Mouse (Mus musculus) heart, embryonic 12.5 days (tissue): Measurements from ENCODE around the gene Spata33. TPM values are rescaled to one million over a fixed set of nuclear protein-coding genes. Genes with fewer than 3 reads are reported as not detected.
A peak's percentile ranks its signal among the peaks of the same experiment; 100 is the strongest.
"Not testable (repeated sequence)": the region's sequence is repeated elsewhere in the genome, so short reads cannot be mapped to it uniquely, and the experiment has no call there.

Experiments
- ATAC-seq: fragments of 200-750 bp; cut with Nextera tagmentation; 2 replicates; pipeline ENCODE4 v1.8.0; 2017; ENCODE audit warnings: moderate TSS enrichment, moderate library complexity; ENCODE audit not compliant: insufficient number of reproducible peaks, low FRiP score
- H3K27ac ChIP-seq: fragments of 300-500 bp; sonication (generic); 2 replicates; pipeline ENCODE4 v1.5.1; 2016; ENCODE audit warnings: mild to moderate bottlenecking, moderate library complexity; ENCODE audit not compliant: poor library complexity, severe bottlenecking
- H3K27me3 ChIP-seq: fragments of 300-500 bp; sonication (generic); replicated peaks from 2 replicates; pipeline ENCODE4 v1.6.1; 2016; ENCODE audit warnings: mild to moderate bottlenecking, moderate library complexity
- H3K36me3 ChIP-seq: fragments of 300-500 bp; sonication (generic); 2 replicates; pipeline ENCODE4 v1.6.1; 2016; ENCODE audit warnings: mild to moderate bottlenecking, moderate library complexity
- H3K4me1 ChIP-seq: fragments of 300-500 bp; sonication (generic); replicated peaks from 2 replicates; pipeline ENCODE4 v1.6.1; 2016; ENCODE audit warnings: mild to moderate bottlenecking
- H3K4me2 ChIP-seq: fragments of 300-500 bp; sonication (generic); 2 replicates; pipeline ENCODE4 v1.6.1; 2016; ENCODE audit warnings: mild to moderate bottlenecking, moderate library complexity
- H3K4me3 ChIP-seq: fragments of 300-500 bp; sonication (generic); 2 replicates; pipeline ENCODE4 v1.5.1; 2016; ENCODE audit warnings: mild to moderate bottlenecking
- H3K9ac ChIP-seq: fragments of 300-500 bp; sonication (generic); 2 replicates; pipeline ENCODE4 v1.6.1; 2016; ENCODE audit warnings: mild to moderate bottlenecking, moderate library complexity
- H3K9me3 ChIP-seq: fragments of 300-500 bp; sonication (generic); replicated peaks from 2 replicates; pipeline ENCODE4 v1.6.1; 2016; ENCODE audit warnings: mild to moderate bottlenecking, moderate library complexity
- WGBS: fragments of 180-500 bp; shearing (Covaris S2); methylation state at CpG from one replicate; pipeline ENCODE4 v1.1.7; 2016; 5-methylcytosine and 5-hydroxymethylcytosine counted together
- polyA plus RNA-seq: library from polyadenylated mRNA; unstranded; fragments of >200 nt; fragmentation: Nextera tagmentation; extraction: Ambion mirVana; gene quantifications from 2 replicates; pipeline ENCODE4 v1.2.1, GENCODE M21; 2016

Gene Spata33
- 3.4 and 4.2 TPM in 2 replicates for polyA plus RNA-seq

GRCm38 (mm10) chr8:123212321-123213117 is at the start of gene Spata33, which contains the start of gene Chmp1a:
Spata33 (plus strand) TSS chr8:123212832.
Chmp1a (minus strand) TSS chr8:123212763.
- peaks cover 31% of the 10 kb centered on the region for H3K36me3 ChIP-seq
- no peaks in the 10 kb centered on the region for H3K9me3 ChIP-seq
- no peaks in the 10 kb centered on the region for H3K27me3 ChIP-seq
- peak within 1 kb of the TSS; percentile 98 for H3K9ac ChIP-seq
- under 1% methylated on average over 73 of the region's 76 CpGs for WGBS
- peak within 1 kb of the TSS; percentile 36; the same call in 1 of the 2 replicates for H3K27ac ChIP-seq
- peak; percentile 95 for ATAC-seq
- H3K4me3 ChIP-seq = peak within 1 kb of the TSS; percentile 98
- peaks cover 24% of the 10 kb centered on the region for H3K4me1 ChIP-seq
- H3K4me2 ChIP-seq = peak within 1 kb of the TSS; percentile 92

- H3K4me2 ChIP-seq = no peak overlapping the region
- no peak overlapping the region for H3K9ac ChIP-seq
- H3K27ac ChIP-seq = no peak overlapping the region
- H3K9me3 ChIP-seq = peaks cover 25% of the 10 kb centered on the region
- 66% methylated on average over 3 of the region's 3 CpGs for WGBS
- no peaks in the 10 kb centered on the region for H3K27me3 ChIP-seq
- peaks cover 13% of the 10 kb centered on the region for H3K4me1 ChIP-seq
- no peaks in the 10 kb centered on the region for H3K36me3 ChIP-seq
- no peak for ATAC-seq
- H3K4me3 ChIP-seq = no peak overlapping the region
Measured at GRCm38 (mm10) chr8:123181391-123181790, 31.2 kb upstream of the Spata33 start.

- Histone ChIP-seq H3K27me3 (no peaks in the 10 kb centered on the region), H3K27ac (0 out of 2 replicates have a peak within 1 kb of the TSS, but pooled peaks have one; percentile 22), H3K4me3 (no peak within 1 kb of the TSS), H3K36me3 (no peaks in the 10 kb centered on the region), H3K4me2 (no peak within 1 kb of the TSS), H3K9me3 (no peaks in the 10 kb centered on the region), H3K4me1 (peaks cover 17% of the 10 kb centered on the region), H3K9ac (no peak within 1 kb of the TSS)
- ATAC-seq = no peak
- 31% methylated on average over 19 of the region's 19 CpGs for WGBS
Measured at GRCm38 (mm10) chr8:123185566-123186409, 26.8 kb upstream of the Spata33 start, which contains the start of gene Dpep1. Dpep1 (plus strand) TSS chr8:123186242.

- ATAC-seq = no peak
- Histone ChIP-seq H3K9me3 (no peaks in the 10 kb centered on the region), H3K4me2 (no peak overlapping the region), H3K4me1 (peaks cover 17% of the 10 kb centered on the region), H3K27me3 (no peaks in the 10 kb centered on the region), H3K4me3 (no peak overlapping the region), H3K27ac (no peak overlapping the region), H3K36me3 (no peaks in the 10 kb centered on the region), H3K9ac (no peak overlapping the region)
- WGBS = 76% methylated on average over 2 of the region's 2 CpGs
Measured at GRCm38 (mm10) chr8:123188006-123188405, 24.6 kb upstream of the Spata33 start.

GRCm38 (mm10) chr8:123188841-123189240 is 23.8 kb upstream of the Spata33 start:
- Histone ChIP-seq H3K36me3 (no peaks in the 10 kb centered on the region), H3K27ac (no peak overlapping the region), H3K4me1 (peaks cover 17% of the 10 kb centered on the region), H3K4me3 (no peak overlapping the region), H3K9ac (no peak overlapping the region), H3K9me3 (no peaks in the 10 kb centered on the region), H3K4me2 (no peak overlapping the region), H3K27me3 (no peaks in the 10 kb centered on the region)
- ATAC-seq = no peak
- 72% methylated on average over 7 of the region's 7 CpGs for WGBS

GRCm38 (mm10) chr8:123190678-123191077 is 22.0 kb upstream of the Spata33 start:
- no peaks in the 10 kb centered on the region for H3K9me3 ChIP-seq
- 0 out of 2 replicates have a peak overlapping the region, but pooled peaks have one; percentile 5 for H3K9ac ChIP-seq
- 1% methylated on average over 9 of the region's 9 CpGs for WGBS
- H3K36me3 ChIP-seq = no peaks in the 10 kb centered on the region
- H3K4me1 ChIP-seq = peaks cover 10% of the 10 kb centered on the region
- H3K4me2 ChIP-seq = peak overlapping the region; percentile 33
- H3K27ac ChIP-seq = no peak overlapping the region
- H3K27me3 ChIP-seq = no peaks in the 10 kb centered on the region
- ATAC-seq = no peak
- no peak overlapping the region for H3K4me3 ChIP-seq

GRCm38 (mm10) chr8:123191908-123192307 is 20.7 kb upstream of the Spata33 start:
- H3K4me1 ChIP-seq = no peaks in the 10 kb centered on the region; the same call in 1 of the 2 replicates
- no peaks in the 10 kb centered on the region for H3K9me3 ChIP-seq
- WGBS = 61% methylated on average over 8 of the region's 8 CpGs
- no peak overlapping the region for H3K4me2 ChIP-seq
- H3K4me3 ChIP-seq = no peak overlapping the region
- H3K27me3 ChIP-seq = no peaks in the 10 kb centered on the region
- no peak for ATAC-seq
- no peak overlapping the region for H3K9ac ChIP-seq
- H3K36me3 ChIP-seq = no peaks in the 10 kb centered on the region
- H3K27ac ChIP-seq = no peak overlapping the region

- H3K27me3 ChIP-seq = no peaks in the 10 kb centered on the region
- no peak overlapping the region for H3K4me2 ChIP-seq
- H3K36me3 ChIP-seq = no peaks in the 10 kb centered on the region
- H3K9ac ChIP-seq = no peak overlapping the region
- WGBS = 87% methylated on average over 9 of the region's 9 CpGs
- no peak overlapping the region for H3K27ac ChIP-seq
- ATAC-seq = no peak
- H3K4me1 ChIP-seq = no peaks in the 10 kb centered on the region; the same call in 1 of the 2 replicates
- no peak overlapping the region for H3K4me3 ChIP-seq
- no peaks in the 10 kb centered on the region for H3K9me3 ChIP-seq
Measured at GRCm38 (mm10) chr8:123193771-123194170, 18.9 kb upstream of the Spata33 start.

- WGBS = 77% methylated on average over 5 of the region's 5 CpGs
- H3K9ac ChIP-seq, H3K4me3 ChIP-seq, H3K4me1 ChIP-seq, ATAC-seq, H3K27me3 ChIP-seq, H3K36me3 ChIP-seq, H3K9me3 ChIP-seq, H3K27ac ChIP-seq, H3K4me2 ChIP-seq: not testable (repeated sequence)
Measured at GRCm38 (mm10) chr8:123197016-123197415, 15.6 kb upstream of the Spata33 start.

GRCm38 (mm10) chr8:123199864-123200263 is 12.8 kb upstream of the Spata33 start:
- no peaks in the 10 kb centered on the region for H3K27me3 ChIP-seq
- no peak overlapping the region for H3K27ac ChIP-seq
- H3K4me3 ChIP-seq = no peak overlapping the region
- H3K36me3 ChIP-seq = peaks cover 7% of the 10 kb centered on the region
- ATAC-seq = no peak
- H3K4me1 ChIP-seq = no peaks in the 10 kb centered on the region
- WGBS = 51% methylated on average over 14 of the region's 14 CpGs
- no peak overlapping the region for H3K9ac ChIP-seq
- no peaks in the 10 kb centered on the region for H3K9me3 ChIP-seq
- no peak overlapping the region for H3K4me2 ChIP-seq

GRCm38 (mm10) chr8:123202288-123202687 is 10.3 kb upstream of the Spata33 start:
- Histone ChIP-seq H3K36me3 (peaks cover 28% of the 10 kb centered on the region), H3K4me3 (no peak overlapping the region), H3K9ac (0 out of 2 replicates have a peak overlapping the region, but pooled peaks have one; percentile 25), H3K4me1 (no peaks in the 10 kb centered on the region), H3K27ac (no peak overlapping the region), H3K27me3 (no peaks in the 10 kb centered on the region), H3K4me2 (no peak overlapping the region), H3K9me3 (no peaks in the 10 kb centered on the region)
- no peak for ATAC-seq
- 27% methylated on average over 5 of the region's 5 CpGs for WGBS
